Mouse (Mus musculus): ENCODE data around the gene Colgalt2. TPM values are rescaled to one million over a fixed set of nuclear protein-coding genes. Genes with fewer than 3 reads are reported as not detected.

Gene Colgalt2
- polyA plus RNA-seq, 1 experiment from 2014 or later = 2.1 TPM

GRCm38 (mm10) chr1:152553912-152554547 is 154.4 kb downstream of the Colgalt2 start:
- Histone ChIP-seq H3K27ac (ENCODE audit: low read length) (no peak overlapping the region; the same call in 1 of the 2 replicates), H3K9ac (replicated peaks; ENCODE audit: low read depth, low read length) (no peak overlapping the region), H3K4me1 (ENCODE audit: control insufficient read depth, insufficient read depth, low read length) (peaks cover 44% of the 10 kb centered on the region), H3K4me3 (ENCODE audit: low read depth, low read length) (no peak overlapping the region), H3K27me3 (ENCODE audit: control insufficient read depth, insufficient read depth, low read length) (no peaks in the 10 kb centered on the region), H3K4me2 (replicated peaks; ENCODE audit: low read depth, low read length) (no peak overlapping the region), H3K36me3 (ENCODE audit: control insufficient read depth, insufficient read depth, low read length) (no peaks in the 10 kb centered on the region; the same call in 1 of the 2 replicates), H3K9me3 (ENCODE audit: control insufficient read depth, low read depth, low read length) (no peaks in the 10 kb centered on the region)
- 68% methylated on average over 15 of the region's 15 CpGs for WGBS
- ATAC-seq (ENCODE audit: insufficient number of reproducible peaks, insufficient read depth, low FRiP score, low read depth) = no peak

GRCm38 (mm10) chr1:152555944-152556573 is 156.4 kb downstream of the Colgalt2 start:
- WGBS = 7% methylated on average over 7 of the region's 7 CpGs
- Histone ChIP-seq H3K4me3 (ENCODE audit: low read depth, low read length) (no peak overlapping the region), H3K27ac (ENCODE audit: low read length) (peak overlapping the region; percentile 94), H3K4me1 (ENCODE audit: control insufficient read depth, insufficient read depth, low read length) (peaks cover 36% of the 10 kb centered on the region), H3K36me3 (ENCODE audit: control insufficient read depth, insufficient read depth, low read length) (no peaks in the 10 kb centered on the region; the same call in 1 of the 2 replicates), H3K9ac (replicated peaks; ENCODE audit: low read depth, low read length) (no peak overlapping the region), H3K4me2 (replicated peaks; ENCODE audit: low read depth, low read length) (0 out of 2 replicates have a peak overlapping the region, but pooled peaks have one; percentile 14), H3K27me3 (ENCODE audit: control insufficient read depth, insufficient read depth, low read length) (no peaks in the 10 kb centered on the region), H3K9me3 (ENCODE audit: control insufficient read depth, low read depth, low read length) (no peaks in the 10 kb centered on the region)
- peak; percentile 89 for ATAC-seq (ENCODE audit: insufficient number of reproducible peaks, insufficient read depth, low FRiP score, low read depth)

- Histone ChIP-seq H3K9me3 (ENCODE audit: control insufficient read depth, low read depth, low read length) (no peaks in the 10 kb centered on the region), H3K9ac (replicated peaks; ENCODE audit: low read depth, low read length) (no peak overlapping the region), H3K27me3 (ENCODE audit: control insufficient read depth, insufficient read depth, low read length) (no peaks in the 10 kb centered on the region), H3K4me3 (ENCODE audit: low read depth, low read length) (no peak overlapping the region), H3K4me1 (ENCODE audit: control insufficient read depth, insufficient read depth, low read length) (peaks cover 35% of the 10 kb centered on the region), H3K4me2 (replicated peaks; ENCODE audit: low read depth, low read length) (no peak overlapping the region), H3K27ac (ENCODE audit: low read length) (peak overlapping the region; percentile 94), H3K36me3 (ENCODE audit: control insufficient read depth, insufficient read depth, low read length) (no peaks in the 10 kb centered on the region; the same call in 1 of the 2 replicates)
- ATAC-seq (ENCODE audit: insufficient number of reproducible peaks, insufficient read depth, low FRiP score, low read depth) = no peak
- WGBS = 53% methylated on average over 14 of the region's 14 CpGs
Observed at GRCm38 (mm10) chr1:152556576-152557281, 157.1 kb downstream of the Colgalt2 start.

Other genes starting within 250 kb of the Colgalt2 start
- 82.8 and 87.7 TPM in 2 replicates for gene Tsen15, start 13.1 kb upstream of the Colgalt2 start, polyA plus RNA-seq (2014; fragmentation: Nextera tagmentation; extraction: Ambion mirVana)

All from stomach, embryonic 14.5 days (tissue).